Mouse (Mus musculus): Measurements from ENCODE around the gene Slc15a5.

DNA sequence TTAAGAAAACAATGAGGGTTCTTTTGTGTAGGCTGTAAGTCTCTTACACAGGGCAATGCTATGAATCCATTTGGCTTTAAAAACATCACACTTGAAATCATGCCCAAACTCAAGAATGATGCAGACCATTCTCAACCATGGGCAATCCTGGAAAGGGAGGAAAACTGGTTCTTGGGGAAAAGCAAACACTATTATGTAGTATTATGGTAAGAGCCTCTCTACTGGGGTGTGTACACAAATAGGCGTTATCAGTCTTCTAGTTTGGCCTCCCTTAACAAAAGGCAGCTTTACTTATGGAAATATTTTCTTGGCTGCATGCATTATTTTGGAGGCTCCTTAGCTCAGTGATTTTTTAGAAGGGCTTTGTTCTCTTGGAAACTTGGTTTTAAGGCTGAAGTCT lies 143.4 kb downstream of the Slc15a5 start:
- TF ChIP-seq CTCF (IDR thresholded peaks at IDR 0.05; ENCODE audit: low read depth, low read length), result no peak
- no peak for TF ChIP-seq GATA2 (IDR thresholded peaks at IDR 0.05; ENCODE audit: borderline replicate concordance, low read depth, low read length)
